Mouse (Mus musculus) 3134 (cell line): ENCODE measurements around the gene Wdr45.
A peak's percentile ranks its signal among the peaks of the same experiment; 100 is the strongest.
"Not testable (repeated sequence)": the region's sequence is repeated elsewhere in the genome, so short reads cannot be mapped to it uniquely, and the experiment has no call there.

ENCODE experiments used
- DNase-seq: peaks from one replicate; pipeline ENCODE4 v3.0.0-alpha.2; 2011; ENCODE audit warnings: low spot score; ENCODE audit not compliant: insufficient read length; ENCODE audit errors: extremely low read depth

The Wdr45 gene

GRCm38 (mm10) chrX:7714135-7714899, at the start of gene Wdr45:
Gene Wdr45, plus strand, starts transcription at chrX:7714333.
- DNase-seq: peak; percentile 85

GRCm38 (mm10) chrX:7664791-7665190, 49.3 kb upstream of the Wdr45 start:
- DNase-seq: no peak

GRCm38 (mm10) chrX:7665739-7666502, 48.2 kb upstream of the Wdr45 start:
- no peak for DNase-seq

GRCm38 (mm10) chrX:7670390-7670881, 43.7 kb upstream of the Wdr45 start:
- peak; percentile 83 for DNase-seq

GRCm38 (mm10) chrX:7670921-7671623, 43.1 kb upstream of the Wdr45 start, which contains the start of gene Plp2:
Gene Plp2, minus strand, starts transcription at chrX:7671390.
- DNase-seq: peak; percentile 72

DNA sequence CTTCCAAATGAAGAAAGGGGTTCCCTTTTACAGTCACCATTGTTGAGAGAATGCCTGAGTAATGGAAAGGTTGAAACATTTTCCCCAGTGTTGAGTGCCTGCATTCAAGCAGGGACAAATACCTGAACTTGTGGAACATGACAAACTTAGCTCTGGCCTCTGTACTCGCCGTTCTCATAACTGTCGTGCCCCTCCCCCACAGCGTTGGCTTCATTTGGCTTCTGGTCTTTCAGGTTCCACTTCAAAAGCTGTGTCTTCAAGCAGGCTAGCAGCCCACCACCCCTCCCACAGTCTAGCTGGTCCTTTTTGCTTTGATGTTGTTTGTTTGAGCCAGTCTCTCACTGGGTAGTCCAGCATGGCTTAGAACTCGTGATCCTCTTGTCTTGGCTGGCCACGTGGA, 41.4 kb upstream of the Wdr45 start:
- no peak for DNase-seq

DNA sequence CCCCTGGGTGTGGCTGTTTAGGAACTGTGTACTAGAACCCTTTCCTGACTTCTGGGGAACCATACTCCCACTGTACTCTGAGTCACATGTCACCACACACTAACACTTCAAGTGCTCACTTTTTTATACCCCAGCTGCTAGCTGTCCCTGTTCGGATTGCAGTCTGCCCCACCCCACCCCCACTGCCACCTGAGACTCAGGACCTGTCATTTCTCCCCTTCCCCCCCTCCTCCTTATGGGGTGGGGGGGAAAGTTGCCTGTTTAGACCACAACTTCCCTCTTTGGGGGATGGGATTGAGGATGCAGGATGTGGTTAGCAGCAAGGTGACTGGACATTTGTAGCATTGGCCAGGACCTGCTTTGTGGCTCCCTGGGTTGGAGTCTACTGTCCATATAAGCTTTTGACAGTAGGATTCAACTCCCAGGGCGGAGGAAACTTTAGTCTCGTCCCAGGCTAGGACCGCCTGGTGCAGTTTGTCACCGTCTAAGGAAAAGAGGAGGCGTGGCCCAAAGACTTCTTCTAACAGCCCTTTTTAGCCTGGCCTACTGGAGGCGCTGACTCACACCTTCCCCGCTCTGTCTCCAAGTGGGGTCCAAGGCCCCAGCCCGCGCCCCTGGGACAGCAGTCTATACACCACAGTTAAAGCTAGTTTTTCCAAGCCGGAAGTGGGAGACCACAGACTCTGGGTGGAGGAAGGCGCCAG, 40.4 kb upstream of the Wdr45 start:
- DNase-seq: peak; percentile 75

DNA sequence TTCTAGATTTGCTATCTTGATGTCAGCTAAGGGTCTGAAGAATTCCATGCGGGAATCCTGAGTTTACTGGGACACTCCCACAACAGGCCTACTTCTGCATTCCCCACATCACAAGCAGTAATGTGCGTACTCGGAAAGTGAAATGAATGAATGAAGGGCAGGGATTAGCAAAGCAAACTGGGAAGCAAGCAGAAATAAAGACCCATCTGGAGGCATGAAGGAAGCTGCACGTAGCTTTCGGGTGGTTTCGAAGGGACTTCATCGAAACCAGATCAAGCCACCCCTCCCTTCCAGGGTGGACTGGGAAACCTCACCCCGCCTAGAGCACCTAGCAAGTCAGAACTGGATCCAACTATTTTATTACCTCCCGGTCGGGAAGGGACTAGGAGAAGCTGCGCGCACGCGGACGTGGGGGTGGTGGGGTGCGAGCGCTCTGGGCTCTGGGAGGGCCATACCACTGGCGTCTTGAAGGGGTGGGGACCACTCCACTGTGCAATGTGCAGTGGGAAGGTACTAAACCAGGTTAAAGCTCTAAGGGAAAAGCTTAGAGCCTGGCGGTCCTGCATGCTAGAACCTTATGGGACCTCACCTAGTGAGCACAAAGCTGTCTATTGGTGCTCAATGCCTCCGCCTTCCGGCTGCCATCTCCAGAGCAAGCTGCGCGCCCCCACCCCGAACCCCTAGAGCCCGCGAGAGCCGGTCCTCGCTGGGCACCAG, 39.7 kb upstream of the Wdr45 start:
- no peak for DNase-seq

DNA sequence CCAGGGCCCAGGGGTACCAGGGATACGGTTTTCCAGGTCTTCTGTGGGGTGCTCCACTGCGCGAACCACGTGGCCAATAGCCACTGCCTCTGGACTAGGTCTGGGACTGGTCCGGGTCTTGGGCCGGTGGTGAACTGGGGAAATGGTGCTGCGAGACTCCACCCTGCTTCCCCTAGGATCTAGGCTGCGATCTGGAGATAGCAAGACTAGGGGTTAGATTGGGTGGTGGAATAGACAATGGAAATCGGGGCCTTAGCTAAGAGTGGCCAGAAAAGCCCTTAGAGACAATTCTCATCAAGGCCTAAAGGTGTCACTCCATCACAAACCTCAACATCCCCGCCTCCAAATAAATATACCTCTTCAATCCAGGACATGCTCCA, 39.1 kb upstream of the Wdr45 start:
- no peak for DNase-seq

- DNase-seq: no peak
Observed at GRCm38 (mm10) chrX:7678986-7679385, 35.1 kb upstream of the Wdr45 start.

- DNase-seq: peak; percentile 94
Observed at GRCm38 (mm10) chrX:7679405-7680056, 34.6 kb upstream of the Wdr45 start.

- no peak for DNase-seq
Observed at GRCm38 (mm10) chrX:7680057-7680412, 34.1 kb upstream of the Wdr45 start.

GRCm38 (mm10) chrX:7680864-7681263, 33.3 kb upstream of the Wdr45 start, which contains the start of gene Magix:
Gene Magix, minus strand, starts transcription at chrX:7681251.
- DNase-seq: no peak

- DNase-seq: no peak
Observed at GRCm38 (mm10) chrX:7688321-7688720, 25.8 kb upstream of the Wdr45 start.

- no peak for DNase-seq
Observed at GRCm38 (mm10) chrX:7690486-7690885, 23.6 kb upstream of the Wdr45 start.

DNA sequence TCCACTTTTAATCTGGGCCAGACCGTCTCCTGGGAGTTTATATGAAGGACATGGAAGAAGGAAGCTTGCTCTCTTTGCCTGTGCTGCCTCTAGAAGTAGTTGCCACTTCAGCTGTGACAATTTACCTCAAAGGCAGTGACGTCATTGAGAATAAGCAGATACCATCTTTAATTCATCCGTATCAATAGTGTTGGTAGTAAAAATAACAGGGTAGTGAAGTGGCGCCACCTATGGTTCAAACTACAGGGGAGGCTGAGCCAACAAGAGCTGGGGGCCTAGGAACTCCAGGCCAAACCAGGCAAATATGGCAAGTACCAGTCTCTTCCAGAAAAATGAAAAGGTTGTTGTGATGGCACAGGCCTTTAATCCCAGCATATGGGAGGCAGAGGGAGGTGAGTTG, 21.3 kb upstream of the Wdr45 start:
- no peak for DNase-seq

DNA sequence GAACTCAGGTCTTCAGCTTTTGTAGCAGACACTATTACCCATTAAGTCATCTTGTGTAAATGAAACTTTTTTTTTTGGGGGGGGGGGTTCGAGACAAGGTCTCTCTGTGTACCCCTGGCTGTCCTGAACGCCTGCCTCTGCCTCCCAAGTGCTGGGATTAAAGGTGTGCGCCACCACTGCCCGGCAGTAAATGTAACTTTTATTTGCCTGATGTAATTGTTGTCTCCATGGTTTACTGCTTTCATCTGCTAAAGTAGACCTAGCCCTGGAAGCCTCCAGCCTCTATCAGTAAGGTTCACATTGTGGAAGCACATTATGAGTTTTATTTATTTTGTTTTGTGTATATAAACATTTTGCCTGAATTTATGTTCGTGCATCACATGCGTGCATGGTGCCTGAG, 17.6 kb upstream of the Wdr45 start:
- DNase-seq: no peak

GRCm38 (mm10) chrX:7696954-7697381, 17.2 kb upstream of the Wdr45 start, which contains the start of gene Gpkow:
Gene Gpkow, plus strand, starts transcription at chrX:7697131.
- peak; percentile 81 for DNase-seq

GRCm38 (mm10) chrX:7713764-7714134, 384 bp upstream of the Wdr45 start:
- not testable (repeated sequence) for DNase-seq
